Mouse (Mus musculus) heart, adult 2 months (tissue): Measurements from ENCODE around the gene D930048N14Rik. TPM values are rescaled to one million over a fixed set of nuclear protein-coding genes. Genes with fewer than 3 reads are reported as not detected.

Experiments
- DNase-seq, 2 experiments: peaks; one replicate each; pipeline ENCODE4 v3.0.0; 2021
- H3K27ac ChIP-seq: fragments of 200-600 bp; 2 replicates; pipeline ENCODE4 v1.8.1; 2022
- H3K27me3 ChIP-seq: fragments of 200-500 bp; 2 replicates; pipeline ENCODE4 v1.6.1; 2012; ENCODE audit warnings: mild to moderate bottlenecking, low read length, inconsistent platforms, mixed read lengths; ENCODE audit not compliant: control insufficient read depth, insufficient read depth
- H3K36me3 ChIP-seq: fragments of 200-500 bp; 2 replicates; pipeline ENCODE4 v1.6.1; 2012; ENCODE audit warnings: low read length, inconsistent platforms; ENCODE audit not compliant: control insufficient read depth, insufficient read depth
- H3K4me1 ChIP-seq: fragments of 200-500 bp; 2 replicates; pipeline ENCODE4 v1.6.1; 2011; ENCODE audit warnings: low read length; ENCODE audit not compliant: control insufficient read depth, insufficient read depth
- H3K4me3 ChIP-seq: fragments of 200-600 bp; 2 replicates; pipeline ENCODE4 v1.8.1; 2022
- H3K79me2 ChIP-seq: fragments of 200-500 bp; replicated peaks from 2 replicates; pipeline ENCODE4 v1.6.1; 2012; ENCODE audit warnings: mild to moderate bottlenecking, inconsistent platforms, low read length, moderate library complexity, mixed read lengths; ENCODE audit not compliant: control insufficient read depth, insufficient read depth
- H3K9ac ChIP-seq: fragments of 200-500 bp; 2 replicates; pipeline ENCODE4 v1.6.1; 2012; ENCODE audit warnings: low read depth, mild to moderate bottlenecking, control low read depth, inconsistent platforms, low read length, mixed read lengths
- CTCF ChIP-seq: fragments of 200-600 bp; IDR thresholded peaks from 2 replicates; pipeline ENCODE4 v1.8.1; 2022; ENCODE audit warnings: antibody characterized with exemption, mild to moderate bottlenecking, moderate library complexity
- EP300 ChIP-seq: fragments of 200-500 bp; IDR thresholded peaks from 2 replicates; pipeline ENCODE4 v1.6.1; 2011; ENCODE audit warnings: low read depth, low read length, control low read depth; ENCODE audit not compliant: insufficient read depth
- POLR2A ChIP-seq: fragments of 200-500 bp; IDR thresholded peaks from 2 replicates; pipeline ENCODE4 v1.6.1; 2011; ENCODE audit warnings: mild to moderate bottlenecking, low read depth, low read length, control low read depth; ENCODE audit not compliant: insufficient read depth
- WGBS: fragments of 180-500 bp; shearing (Covaris S2); methylation state at CpG from one replicate; pipeline ENCODE4 v1.1.7; 2018; 5-methylcytosine and 5-hydroxymethylcytosine counted together
- intact Hi-C: fragments of 180-260 bp; cut with DNase I; formaldehyde crosslinking; loops from one replicate; pipeline ENCODE4 v1.15.1; 2025
- polyA plus RNA-seq: library from polyadenylated mRNA; depleted of rRNA; stranded (reverse); fragments of >200 nt; gene quantifications from 2 replicates; pipeline ENCODE4 v1.2.3, GENCODE M21; 2012
- total RNA-seq, 2 experiments: library from RNA; stranded (reverse); gene quantifications; 2 replicates each; pipeline ENCODE4 v1.2.3; 2021

D930048N14Rik gene
- total and polyA plus RNA-seq, 3 experiments = 0.60 to 3.7 (median 0.68) TPM

DNA sequence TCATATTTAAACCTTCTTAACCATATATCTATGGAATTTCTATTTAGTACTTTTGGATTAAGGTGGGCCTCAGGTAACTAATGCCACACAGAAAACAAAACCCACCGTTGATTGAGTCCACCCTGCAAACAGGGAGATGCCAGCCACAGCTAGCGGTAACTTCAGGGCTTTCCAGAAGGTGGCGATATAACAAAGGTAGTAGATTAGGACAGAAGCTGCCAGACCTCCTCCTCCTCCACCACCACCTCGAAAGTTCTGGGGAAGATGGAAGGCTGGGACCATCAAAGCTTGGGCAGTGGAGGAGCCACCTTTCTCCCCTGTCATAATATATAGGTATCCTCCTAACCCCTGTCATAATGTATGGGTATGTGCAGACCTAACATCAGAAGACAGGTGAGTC, 33.1 kb upstream of the D930048N14Rik start:
- TF ChIP-seq POLR2A (no peak), EP300 (peak; percentile 93), CTCF (peak; percentile 90)
- H3K79me2 ChIP-seq = no peaks in the 10 kb centered on the region
- intact Hi-C loops = loop anchor here (1.0 to 5.0 kb wide), 3 partner anchors 35 to 140 kb away; no protein-coding TSS in a partner anchor
- 0% methylated on average over 4 of the region's 4 CpGs for whole genome bisulfite sequencing
- peak; percentile 60 to 62 for DNase-seq
- H3K4me3 ChIP-seq = no peak overlapping the region
- no peaks in the 10 kb centered on the region for H3K27me3 ChIP-seq
- no peaks in the 10 kb centered on the region for H3K36me3 ChIP-seq
- H3K27ac ChIP-seq = no peak overlapping the region
- H3K4me1 ChIP-seq = peaks cover 4% of the 10 kb centered on the region
- H3K9ac ChIP-seq = no peak overlapping the region

DNA sequence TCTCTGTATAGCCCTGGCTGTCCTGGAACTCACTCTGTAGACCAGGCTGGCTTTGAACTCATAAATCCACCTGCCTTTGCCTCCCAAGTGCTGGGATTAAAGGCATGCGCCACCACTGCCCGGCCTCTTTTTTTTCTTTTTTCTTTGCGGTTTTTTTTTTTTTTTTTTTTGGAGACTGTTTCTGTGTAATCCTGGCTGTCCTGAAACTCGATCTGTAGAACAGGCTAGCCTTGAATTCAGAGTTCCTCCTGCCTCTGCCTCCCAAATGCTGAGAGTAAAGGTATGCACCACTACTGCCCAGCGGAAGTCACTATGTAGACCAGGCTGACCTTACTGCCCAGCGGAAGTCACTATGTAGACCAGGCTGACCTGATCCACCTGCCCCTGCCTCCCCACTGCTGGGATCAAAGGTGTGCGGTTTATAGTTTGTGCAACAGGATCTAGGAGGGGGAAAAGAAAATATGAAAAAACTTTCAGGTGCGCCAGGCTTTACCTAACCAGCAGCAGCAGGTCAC, 31.8 kb upstream of the D930048N14Rik start:
- Histone ChIP-seq H3K27ac (peak overlapping the region; percentile 49), H3K79me2 (no peaks in the 10 kb centered on the region), H3K27me3 (no peaks in the 10 kb centered on the region), H3K4me3 (peak overlapping the region; percentile 67), H3K9ac (no peak overlapping the region), H3K36me3 (no peaks in the 10 kb centered on the region), H3K4me1 (peaks cover 4% of the 10 kb centered on the region)
- WGBS = 47% methylated on average over 8 of the region's 8 CpGs
- intact Hi-C loops = loop anchor here (2.0 to 5.0 kb wide), 2 partner anchors 34 to 138 kb away; no protein-coding TSS in a partner anchor
- TF ChIP-seq POLR2A (0 out of 2 replicates have a peak, but pooled peaks have one; percentile 20), CTCF (no peak), EP300 (no peak)
- no peak for DNase-seq

DNA sequence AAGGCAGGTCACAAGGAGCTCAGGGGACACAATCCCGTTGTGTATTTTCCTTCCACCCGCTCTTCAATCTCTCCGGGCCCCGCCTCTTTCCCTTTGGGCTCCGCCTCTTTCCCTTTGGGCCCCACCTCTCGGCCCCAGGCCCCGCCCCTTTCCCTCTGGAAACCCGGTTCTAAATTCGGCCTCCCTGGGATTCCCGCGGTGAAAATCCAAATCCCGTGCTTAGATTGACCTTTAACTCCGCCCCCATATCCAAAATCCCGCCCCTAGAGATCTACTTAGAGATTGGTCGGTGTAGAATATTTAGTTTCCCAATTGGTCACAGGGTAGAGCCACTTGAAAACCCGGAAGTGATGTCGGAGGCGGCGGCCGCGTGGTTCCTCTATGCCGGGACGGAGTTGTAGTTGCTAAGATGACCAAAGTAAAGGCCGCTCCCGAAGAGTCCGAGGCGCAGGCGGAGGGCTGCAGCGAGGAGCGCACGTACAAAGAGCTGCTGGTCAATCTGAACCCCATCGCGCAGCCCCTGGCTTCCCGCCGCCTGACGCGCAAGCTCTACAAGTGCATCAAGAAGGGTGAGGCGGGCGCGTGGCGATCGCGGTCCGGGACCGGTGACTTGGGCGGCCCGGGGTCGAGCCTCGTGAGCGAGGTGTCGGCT, 31.2 kb upstream of the D930048N14Rik start, which contains the start of gene Nhp2:
TSS of gene Nhp2 (plus strand) at position 327 of the 652 bp plus-strand sequence.
- 0 out of 2 replicates have a peak, but pooled peaks have one; percentile 3 for TF ChIP-seq CTCF
- no peak for TF ChIP-seq EP300
- no peak; the same call in 1 of the 2 replicates for TF ChIP-seq POLR2A
- DNase-seq = peak; percentile 92 to 94
- H3K27me3 ChIP-seq = no peaks in the 10 kb centered on the region
- peak within 1 kb of the TSS; percentile 81 for H3K9ac ChIP-seq
- H3K36me3 ChIP-seq = no peaks in the 10 kb centered on the region
- H3K27ac ChIP-seq = peak within 1 kb of the TSS; percentile 69
- WGBS = under 1% methylated on average over 51 of the region's 51 CpGs
- intact Hi-C loops = loop anchor here (2.0 to 5.0 kb wide), 3 partner anchors 15 to 138 kb away; partner anchors contain the start of gene Rmnd5b
- H3K79me2 ChIP-seq = no peaks in the 10 kb centered on the region
- H3K4me3 ChIP-seq = peak within 1 kb of the TSS; percentile 67
- peaks cover 4% of the 10 kb centered on the region for H3K4me1 ChIP-seq

DNA sequence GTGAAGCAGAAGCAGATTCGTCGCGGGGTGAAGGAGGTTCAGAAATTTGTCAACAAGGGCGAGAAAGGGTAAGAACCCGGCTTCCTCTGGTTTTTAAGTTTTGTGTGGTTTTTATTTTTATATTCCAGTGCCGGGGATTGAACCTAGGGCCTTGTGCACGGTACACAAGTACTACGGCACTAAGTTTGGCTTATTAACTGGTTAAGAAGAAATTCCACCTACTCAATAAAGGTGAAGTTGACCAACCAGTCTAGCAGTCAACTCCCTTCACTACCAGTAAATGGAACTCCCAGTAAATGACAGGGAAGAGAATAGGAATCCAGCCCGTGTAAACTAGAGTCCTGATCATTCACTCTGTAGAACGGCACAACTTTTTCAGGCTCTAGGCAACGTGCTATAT, 30.7 kb upstream of the D930048N14Rik start:
- H3K9ac ChIP-seq = peak overlapping the region; percentile 81
- WGBS = 2% methylated on average over 11 of the region's 11 CpGs
- H3K4me1 ChIP-seq = peaks cover 3% of the 10 kb centered on the region
- peak overlapping the region; percentile 69 for H3K27ac ChIP-seq
- H3K36me3 ChIP-seq = no peaks in the 10 kb centered on the region
- TF ChIP-seq CTCF (no peak), EP300 (no peak), POLR2A (no peak)
- H3K27me3 ChIP-seq = no peaks in the 10 kb centered on the region
- no peak for DNase-seq
- peak overlapping the region; percentile 67 for H3K4me3 ChIP-seq
- intact Hi-C loops = loop anchor here (2.0 kb wide), 1 partner anchor 15 kb away; the partner anchor contains the start of gene Rmnd5b
- no peaks in the 10 kb centered on the region for H3K79me2 ChIP-seq

DNA sequence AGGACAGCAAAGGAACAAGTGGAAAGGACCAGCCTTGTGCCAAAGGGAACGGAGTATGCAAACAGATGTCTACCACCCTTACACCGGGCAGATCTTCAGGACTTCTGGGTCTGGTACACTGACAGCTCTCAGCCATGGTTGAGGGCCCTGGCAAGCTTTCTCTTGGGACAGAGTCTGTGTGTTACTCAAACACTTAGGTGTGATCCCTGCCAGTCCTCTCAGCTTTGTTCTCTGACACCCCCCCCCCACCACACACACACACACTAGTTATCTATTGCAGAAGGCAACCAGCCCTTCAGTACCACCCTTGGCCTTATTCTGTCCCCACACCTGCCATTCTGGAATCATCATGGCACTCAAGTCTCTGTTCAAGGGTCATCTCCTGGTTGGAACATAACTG, 29.0 kb upstream of the D930048N14Rik start:
- Histone ChIP-seq H3K4me1 (no peaks in the 10 kb centered on the region; the same call in 1 of the 2 replicates), H3K36me3 (no peaks in the 10 kb centered on the region), H3K4me3 (no peak overlapping the region), H3K27me3 (no peaks in the 10 kb centered on the region), H3K9ac (no peak overlapping the region), H3K79me2 (no peaks in the 10 kb centered on the region), H3K27ac (no peak overlapping the region)
- 98% methylated on average over 2 of the region's 2 CpGs for WGBS
- TF ChIP-seq EP300 (no peak), POLR2A (no peak), CTCF (no peak)
- intact Hi-C loops = loop anchor here (2.0 kb wide), 1 partner anchor 13 kb away; the partner anchor contains the start of gene Rmnd5b
- no peak for DNase-seq

DNA sequence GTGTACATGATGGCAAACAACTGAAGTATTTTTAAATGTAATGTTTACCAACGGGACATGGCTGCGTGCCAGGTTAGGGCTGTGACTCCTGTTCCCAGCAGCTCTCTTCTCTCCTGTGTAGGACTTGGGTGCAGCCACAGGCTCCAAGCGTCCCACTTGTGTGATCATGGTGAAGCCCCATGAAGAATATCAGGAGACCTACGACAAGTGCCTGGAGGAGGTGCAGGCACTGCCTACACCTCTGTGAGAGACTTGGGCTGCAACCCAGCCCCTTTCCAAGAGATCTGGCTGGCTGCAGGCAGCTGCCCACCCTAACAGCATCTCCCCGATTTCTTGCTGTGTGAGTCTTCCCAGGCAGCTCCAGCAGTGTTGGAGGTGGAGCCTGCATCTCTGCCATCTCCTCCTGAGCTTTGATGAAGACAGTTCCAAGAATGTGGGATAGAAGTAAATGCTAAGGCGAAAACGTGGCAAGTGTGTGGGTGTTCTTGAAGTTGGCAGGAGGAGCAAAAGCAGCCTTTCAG, 27.7 kb upstream of the D930048N14Rik start:
- no peak for DNase-seq
- no peaks in the 10 kb centered on the region for H3K79me2 ChIP-seq
- H3K4me3 ChIP-seq = no peak overlapping the region
- H3K9ac ChIP-seq = no peak overlapping the region
- H3K36me3 ChIP-seq = no peaks in the 10 kb centered on the region
- H3K27me3 ChIP-seq = no peaks in the 10 kb centered on the region
- TF ChIP-seq EP300 = no peak
- TF ChIP-seq POLR2A = no peak
- no peak for TF ChIP-seq CTCF
- no peaks in the 10 kb centered on the region; the same call in 1 of the 2 replicates for H3K4me1 ChIP-seq
- WGBS = 73% methylated on average over 7 of the region's 7 CpGs
- H3K27ac ChIP-seq = no peak overlapping the region
- intact Hi-C loops = no loop called here
